Mouse (Mus musculus): ENCODE measurements around the gene 5730522E02Rik. TPM values are rescaled to one million over a fixed set of nuclear protein-coding genes. Genes with fewer than 3 reads are reported as not detected.

Gene 5730522E02Rik
- total and polyA plus RNA-seq, 3 experiments = not detected

DNA sequence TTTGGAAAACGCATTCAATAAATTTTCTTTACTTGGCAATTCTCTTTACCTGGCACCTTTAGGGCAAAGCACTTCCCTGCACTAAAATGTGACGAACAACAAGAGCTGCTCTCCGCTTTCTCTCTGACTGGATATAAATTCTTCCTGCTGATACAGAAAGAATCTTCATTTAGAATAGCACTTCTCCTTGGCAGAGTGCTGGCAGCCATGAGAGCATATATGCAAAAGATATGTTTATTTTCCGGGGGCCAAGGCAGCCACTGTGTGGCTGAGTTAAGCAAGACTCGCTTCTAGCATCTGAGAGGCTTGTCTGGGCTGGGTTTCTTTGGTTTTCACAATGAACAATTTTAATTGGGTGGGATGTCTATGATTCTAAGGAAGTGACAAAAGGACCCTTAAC, 564.3 kb downstream of the 5730522E02Rik start:
- Histone ChIP-seq H3K9me3 (replicated peaks; ENCODE audit: insufficient read depth, low read length) (no peaks in the 10 kb centered on the region), H3K36me3 (ENCODE audit: control insufficient read depth in 1 of 2, insufficient read depth in 2 of 2, low read length in 2 of 2) (no peaks in the 10 kb centered on the region), H3K4me1 (ENCODE audit: control insufficient read depth in 1 of 2, insufficient read depth in 2 of 2, low read length in 2 of 2) (no peaks in the 10 kb centered on the region), H3K27me3 (ENCODE audit: control insufficient read depth in 1 of 2, insufficient read depth in 2 of 2, low read length in 2 of 2) (no peaks in the 10 kb centered on the region), H3K9ac (ENCODE audit: control insufficient read depth, low read depth, low read length, poor library complexity, severe bottlenecking) (no peak overlapping the region), H3K79me2 (ENCODE audit: control insufficient read depth, insufficient read depth, low read length, poor library complexity) (no peaks in the 10 kb centered on the region), H3K4me3 (ENCODE audit: control insufficient read depth in 1 of 2, insufficient read depth in 1 of 2, low read depth in 2 of 2, low read length in 2 of 2) (no peak overlapping the region), H3K27ac (ENCODE audit: control insufficient read depth, low read depth, low read length) (no peak overlapping the region)
- no peak for TF ChIP-seq MYB (IDR thresholded peaks at IDR 0.05; ENCODE audit: low read depth, low read length)
- no peak for TF ChIP-seq GATA1 (IDR thresholded peaks at IDR 0.05; ENCODE audit: low read depth, low read length)
- TF ChIP-seq ZC3H11A (IDR thresholded peaks at IDR 0.05; ENCODE audit: low read depth, low read length) = no peak
- TF ChIP-seq ZKSCAN1 (IDR thresholded peaks at IDR 0.05; ENCODE audit: low read depth, low read length) = no peak
- TF ChIP-seq POLR2AphosphoS5 (IDR thresholded peaks at IDR 0.05; ENCODE audit: borderline replicate concordance, low read depth, low read length) = no peak
- no peak for TF ChIP-seq USF1 (IDR thresholded peaks at IDR 0.05; ENCODE audit: low read depth, low read length)
- no peak for TF ChIP-seq MAX (IDR thresholded peaks at IDR 0.05; ENCODE audit: low read length)
- no peak for TF ChIP-seq ZMIZ1 (IDR thresholded peaks at IDR 0.05; ENCODE audit: low read depth, low read length)
- no peak for TF ChIP-seq SMC3 (IDR thresholded peaks at IDR 0.05; ENCODE audit: low read depth, low read length)
- no peak for TF ChIP-seq NELFE (IDR thresholded peaks at IDR 0.05; ENCODE audit: low read depth, low read length)
- DNase-seq (ENCODE audit: low read depth, low spot score) = no peak

- Histone ChIP-seq H3K9ac (ENCODE audit: control insufficient read depth, low read depth, low read length, poor library complexity, severe bottlenecking) (no peak overlapping the region), H3K4me3 (ENCODE audit: control insufficient read depth in 1 of 2, insufficient read depth in 1 of 2, low read depth in 2 of 2, low read length in 2 of 2) (no peak overlapping the region), H3K79me2 (ENCODE audit: control insufficient read depth, insufficient read depth, low read length, poor library complexity) (no peaks in the 10 kb centered on the region), H3K27ac (ENCODE audit: control insufficient read depth, low read depth, low read length) (no peak overlapping the region), H3K4me1 (ENCODE audit: control insufficient read depth in 1 of 2, insufficient read depth in 2 of 2, low read length in 2 of 2) (no peaks in the 10 kb centered on the region), H3K36me3 (ENCODE audit: control insufficient read depth in 1 of 2, insufficient read depth in 2 of 2, low read length in 2 of 2) (no peaks in the 10 kb centered on the region), H3K9me3 (replicated peaks; ENCODE audit: insufficient read depth, low read length) (no peaks in the 10 kb centered on the region), H3K27me3 (ENCODE audit: control insufficient read depth in 1 of 2, insufficient read depth in 2 of 2, low read length in 2 of 2) (no peaks in the 10 kb centered on the region)
- DNase-seq (ENCODE audit: low read depth, low spot score) = no peak
- no peak for TF ChIP-seq GABPA (IDR thresholded peaks at IDR 0.05; ENCODE audit: low read depth, low read length)
- TF ChIP-seq ETS1 (IDR thresholded peaks at IDR 0.05; ENCODE audit: low read depth, low read length) = no peak
- TF ChIP-seq TAL1 (IDR thresholded peaks at IDR 0.05; ENCODE audit: low read length) = no peak
- TF ChIP-seq CHD1 (IDR thresholded peaks at IDR 0.05; ENCODE audit: low read depth, low read length) = no peak
- no peak for TF ChIP-seq EP300 (IDR thresholded peaks at IDR 0.05; ENCODE audit: low read depth in 1 of 2, low read length in 2 of 2)
- no peak for TF ChIP-seq USF2 (IDR thresholded peaks at IDR 0.05; ENCODE audit: borderline replicate concordance in 1 of 2, insufficient read depth in 1 of 2, low read depth in 1 of 2, low read length in 2 of 2)
- no peak for TF ChIP-seq CHD2 (IDR thresholded peaks at IDR 0.05; ENCODE audit: low read length)
- no peak for TF ChIP-seq ELF1 (IDR thresholded peaks at IDR 0.05; ENCODE audit: low read depth, low read length)
- no peak for TF ChIP-seq USF1 (IDR thresholded peaks at IDR 0.05; ENCODE audit: low read depth, low read length)
- TF ChIP-seq HCFC1 (IDR thresholded peaks at IDR 0.05; ENCODE audit: low read depth, low read length) = no peak
Measured at GRCm38 (mm10) chr11:25644767-25645622, 565.6 kb downstream of the 5730522E02Rik start.

All from MEL (cell line).